Mouse (Mus musculus) thymus, postnatal 36 days (tissue): ENCODE measurements around the gene Zfp462.

Experiments
- DNase-seq, 2 experiments: peaks; one replicate each; pipeline ENCODE4 v3.0.0; 2022; ENCODE audit warnings: mixed read lengths in 2 of 2

Gene Zfp462

GRCm38 (mm10) chr4:55051345-55051744, 106.5 kb downstream of the Zfp462 start:
- DNase-seq, result no peak

GRCm38 (mm10) chr4:55052686-55053085, 107.8 kb downstream of the Zfp462 start:
- no peak for DNase-seq

- DNase-seq, result no peak
Observed at GRCm38 (mm10) chr4:55057666-55058455, 113.0 kb downstream of the Zfp462 start.

GRCm38 (mm10) chr4:55058901-55059300, 114.1 kb downstream of the Zfp462 start:
- DNase-seq, result no peak

GRCm38 (mm10) chr4:55066341-55067170, 121.7 kb downstream of the Zfp462 start:
- no peak for DNase-seq

GRCm38 (mm10) chr4:55071535-55071934, 126.7 kb downstream of the Zfp462 start:
- no peak for DNase-seq

- DNase-seq, result no peak
Observed at GRCm38 (mm10) chr4:55077133-55077889, 132.5 kb downstream of the Zfp462 start.

- no peak for DNase-seq
Observed at GRCm38 (mm10) chr4:55077902-55078716, 133.3 kb downstream of the Zfp462 start.

- no peak for DNase-seq
Observed at GRCm38 (mm10) chr4:55079056-55079455, 134.2 kb downstream of the Zfp462 start.

- DNase-seq, result no peak
Observed at GRCm38 (mm10) chr4:55084080-55084688, 139.3 kb downstream of the Zfp462 start.

- DNase-seq, result no peak
Observed at GRCm38 (mm10) chr4:55088153-55088552, 143.3 kb downstream of the Zfp462 start.

GRCm38 (mm10) chr4:55088922-55089321, 144.1 kb downstream of the Zfp462 start:
- no peak for DNase-seq

GRCm38 (mm10) chr4:55097157-55097556, 152.3 kb downstream of the Zfp462 start:
- no peak for DNase-seq

- no peak for DNase-seq
Observed at GRCm38 (mm10) chr4:55098366-55098765, 153.5 kb downstream of the Zfp462 start.

GRCm38 (mm10) chr4:55100851-55101250, 156.0 kb downstream of the Zfp462 start:
- no peak for DNase-seq

GRCm38 (mm10) chr4:55101601-55102000, 156.8 kb downstream of the Zfp462 start:
- DNase-seq, result no peak

- no peak for DNase-seq
Observed at GRCm38 (mm10) chr4:55102382-55102781, 157.5 kb downstream of the Zfp462 start.

GRCm38 (mm10) chr4:55103575-55103974, 158.7 kb downstream of the Zfp462 start:
- no peak for DNase-seq

GRCm38 (mm10) chr4:55117839-55118487, 173.1 kb downstream of the Zfp462 start:
- DNase-seq, result no peak

- no peak for DNase-seq
Observed at GRCm38 (mm10) chr4:55121126-55121525, 176.3 kb downstream of the Zfp462 start.

GRCm38 (mm10) chr4:55121952-55122351, 177.1 kb downstream of the Zfp462 start:
- no peak for DNase-seq
